ENCODE assay signal across 28 mouse cellular contexts in the genomic region with DNA sequence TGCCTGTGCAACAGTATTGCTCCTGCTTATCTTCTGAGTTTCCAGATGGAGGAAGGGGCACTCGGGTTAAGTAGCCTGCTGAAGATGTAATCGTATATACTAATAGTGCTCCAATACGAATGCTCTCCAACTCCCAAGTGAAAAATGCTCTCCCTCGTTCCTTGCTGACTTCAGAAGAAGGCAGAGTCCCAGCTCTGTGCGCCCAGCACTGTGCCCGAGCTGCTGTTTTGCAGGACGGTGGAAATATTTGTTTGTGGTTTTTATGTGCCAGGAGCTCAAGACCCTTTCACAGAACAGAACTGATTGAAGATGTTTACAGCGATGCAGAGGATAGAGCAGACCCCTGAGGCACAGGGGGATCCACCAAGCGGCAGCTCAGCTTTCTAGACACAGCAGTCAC. TPM values are rescaled to one million over a fixed set of nuclear protein-coding genes. Genes with fewer than 3 reads are reported as not detected.
DNase-seq lines count a peak whose midpoint lies in the region; ATAC-seq and TF ChIP-seq lines count a peak whose summit lies in the region.
"Had no signal": no experiment of that assay in that cellular context is flagged by ENCODE, and none has a peak within 500 bp of the region (broad histone marks: within the 10 kb centered on the region; RNA-seq: fewer than 3 reads in every experiment).

No protein-coding gene starts in this region.

- peak overlapping the region; percentile 64 for H3K9ac ChIP-seq in heart, embryonic 13.5 days
- no peak overlapping the region for H3K9ac ChIP-seq in liver, embryonic 12.5 days
- no peak overlapping the region for H3K9ac ChIP-seq in embryonic facial prominence, embryonic 12.5 days
- H3K9ac ChIP-seq: hindbrain, embryonic 13.5 days; limb, embryonic 12.5 days; liver, embryonic 14.5 days; neural tube, embryonic 13.5 days had no signal

- peak overlapping the region; percentile 59 for H3K4me2 ChIP-seq in heart, embryonic 13.5 days
- peak overlapping the region; percentile 10; the same call in 1 of the 2 replicates for H3K4me2 ChIP-seq in liver, embryonic 12.5 days
- no peak overlapping the region for H3K4me2 ChIP-seq in embryonic facial prominence, embryonic 12.5 days (replicated peaks)
- H3K4me2 ChIP-seq: hindbrain, embryonic 13.5 days; limb, embryonic 12.5 days; neural tube, embryonic 13.5 days had no signal

- TF ChIP-seq CTCF in layer of hippocampus, adult 2 months (conservative IDR thresholded peaks at IDR 0.05) = no peak

- 23% methylated on average over 9 of the region's 9 CpGs for WGBS in heart, embryonic 13.5 days
- 59% methylated on average over 9 of the region's 9 CpGs for WGBS in liver, embryonic 12.5 days (ENCODE audit: insufficient replicate concordance)
- 53% methylated on average over 9 of the region's 9 CpGs for WGBS in embryonic facial prominence, embryonic 12.5 days

- DNase-seq in heart, postnatal 14 days = no peak
- DNase-seq in liver = no peak
- peak; percentile 28 for DNase-seq in MN1 (ENCODE audit: low spot score)
- no peak for DNase-seq in layer of hippocampus, adult 2 months (ENCODE audit: low spot score in 2 of 2)
- DNase-seq in cerebellum, postnatal 25 days = no peak
- DNase-seq: adrenal gland, adult 8-10 months; B cell, adult 2 months; cerebellum, adult 11-12 months; cerebellum, postnatal 10 days; kidney, adult 9 months; kidney, postnatal 14 days had no signal

- intact Hi-C loops in heart, postnatal 14 days (cut with DNase I) = no loop called here

- H3K27ac ChIP-seq in heart, embryonic 13.5 days (replicated peaks) = no peak overlapping the region
- no peak overlapping the region for H3K27ac ChIP-seq in liver, embryonic 12.5 days
- H3K27ac ChIP-seq in embryonic facial prominence, embryonic 12.5 days = 0 out of 2 replicates have a peak overlapping the region, but pooled peaks have one; percentile 17
- no peak overlapping the region for H3K27ac ChIP-seq in layer of hippocampus, adult 2 months
- H3K27ac ChIP-seq: hindbrain, embryonic 13.5 days; limb, embryonic 12.5 days; liver, embryonic 14.5 days; macrophage; midbrain, embryonic 10.5 days; neural tube, embryonic 13.5 days had no signal

- H3K27me3 ChIP-seq in heart, embryonic 13.5 days (replicated peaks) = no peaks in the 10 kb centered on the region
- H3K27me3 ChIP-seq in liver, embryonic 12.5 days (replicated peaks) = no peaks in the 10 kb centered on the region
- no peaks in the 10 kb centered on the region for H3K27me3 ChIP-seq in embryonic facial prominence, embryonic 12.5 days
- H3K27me3 ChIP-seq: CH12.LX; hindbrain, embryonic 13.5 days; limb, embryonic 12.5 days; neural tube, embryonic 13.5 days had no signal

- peak overlapping the region; percentile 33 for H3K4me3 ChIP-seq in heart, embryonic 13.5 days
- H3K4me3 ChIP-seq in liver, embryonic 12.5 days = no peak overlapping the region
- no peak overlapping the region for H3K4me3 ChIP-seq in embryonic facial prominence, embryonic 12.5 days
- no peak overlapping the region for H3K4me3 ChIP-seq in layer of hippocampus, adult 2 months
- H3K4me3 ChIP-seq: hindbrain, embryonic 13.5 days; limb, embryonic 12.5 days; midbrain, embryonic 10.5 days; myocyte; neural tube, embryonic 13.5 days had no signal

- H3K9me3 ChIP-seq in heart, embryonic 13.5 days = 0 out of 2 replicates have a peak, but pooled peaks cover 4% of the 10 kb centered on the region
- H3K9me3 ChIP-seq in liver, embryonic 12.5 days (replicated peaks) = no peaks in the 10 kb centered on the region
- no peaks in the 10 kb centered on the region for H3K9me3 ChIP-seq in embryonic facial prominence, embryonic 12.5 days
- H3K9me3 ChIP-seq: G1E; hindbrain, embryonic 13.5 days; limb, embryonic 12.5 days; midbrain, embryonic 10.5 days; neural tube, embryonic 13.5 days had no signal

- H3K36me3 ChIP-seq in heart, embryonic 13.5 days = no peaks in the 10 kb centered on the region
- H3K36me3 ChIP-seq in liver, embryonic 12.5 days = no peaks in the 10 kb centered on the region
- H3K36me3 ChIP-seq in embryonic facial prominence, embryonic 12.5 days = no peaks in the 10 kb centered on the region
- H3K36me3 ChIP-seq: G1E; hindbrain, embryonic 13.5 days; limb, embryonic 12.5 days; midbrain, embryonic 10.5 days; neural tube, embryonic 13.5 days had no signal

- peaks cover 17% of the 10 kb centered on the region for H3K4me1 ChIP-seq in heart, embryonic 13.5 days
- peaks cover 10% of the 10 kb centered on the region; the same call in 1 of the 2 replicates for H3K4me1 ChIP-seq in liver, embryonic 12.5 days
- H3K4me1 ChIP-seq in embryonic facial prominence, embryonic 12.5 days = no peaks in the 10 kb centered on the region
- H3K4me1 ChIP-seq: hindbrain, embryonic 13.5 days; midbrain, embryonic 10.5 days; neural tube, embryonic 13.5 days had no signal

- ATAC-seq in heart, embryonic 13.5 days (ENCODE audit: extremely low read depth, insufficient number of reproducible peaks, low FRiP score, low TSS enrichment) = no peak
- no peak for ATAC-seq in liver, embryonic 12.5 days
- no peak for ATAC-seq in embryonic facial prominence, embryonic 12.5 days (ENCODE audit: insufficient number of reproducible peaks, insufficient read depth, low FRiP score, low TSS enrichment)
- ATAC-seq: forebrain, embryonic 14.5 days; midbrain, embryonic 16.5 days had no signal

RNA-seq across cellular contexts. Expression of a gene that starts 55.9 kb away (rescaled TPM):
- polyA plus RNA-seq in heart, embryonic 13.5 days (2015; fragmentation: Nextera tagmentation; extraction: Ambion mirVana) = not detected in 2 replicates
- under 1 TPM in 1 of 2 experiments, not detected in 1; 0.55 TPM for total RNA-seq in heart, postnatal 14 days (2021)
- polyA plus RNA-seq in liver, embryonic 12.5 days (2016; fragmentation: Nextera tagmentation; extraction: Ambion mirVana) = not detected in 2 replicates
- polyA plus RNA-seq in embryonic facial prominence, embryonic 12.5 days (2016; fragmentation: Nextera tagmentation; extraction: Ambion mirVana) = not detected in 2 replicates
- total RNA-seq in layer of hippocampus, adult 2 months (2021) = 1 to 10 TPM in 1 of 2 experiments, under 1 TPM in 1; 0.88 to 2.2 TPM
- total RNA-seq: adrenal gland, adult 8-10 months; CH12.LX; G1E; gastrocnemius, adult 8-10 months had no signal
- polyA plus RNA-seq: forebrain, embryonic 14.5 days; G1E; hindbrain, embryonic 13.5 days; limb, embryonic 12.5 days; liver, embryonic 14.5 days; macrophage; midbrain, embryonic 10.5 days; myocyte; neural tube, embryonic 13.5 days; spleen, adult 2 months; urinary bladder, adult 2 months had no signal
